Mouse (Mus musculus): ENCODE results near the gene Zfp334.

- no peak for TF ChIP-seq CTCF (IDR thresholded peaks at IDR 0.05; ENCODE audit: low read depth)
- no peak for TF ChIP-seq EP300 (IDR thresholded peaks at IDR 0.05; ENCODE audit: low read depth)
These were observed 20.1 kb downstream of the Zfp334 start for GRCm38 (mm10) chr2:165367868-165368439.

All from liver, embryonic 14.5 days (tissue).